Mouse (Mus musculus) C2C12 (cell line): ENCODE results near the gene Fbxo41. TPM values are rescaled to one million over a fixed set of nuclear protein-coding genes. Genes with fewer than 3 reads are reported as not detected.

Source experiments
- H3K27me3 ChIP-seq: one replicate; pipeline ENCODE4 v1.6.1; 2011; ENCODE audit not compliant: control insufficient read depth, insufficient read depth, insufficient read length
- H3K36me3 ChIP-seq: one replicate; pipeline ENCODE4 v1.6.1; 2011; ENCODE audit not compliant: control insufficient read depth, insufficient read depth
- H3K4me3 ChIP-seq: one replicate; pipeline ENCODE4 v1.5.1; 2011; ENCODE audit warnings: mild to moderate bottlenecking, control low read depth; ENCODE audit not compliant: poor library complexity, insufficient read depth, severe bottlenecking
- H3K79me2 ChIP-seq: one replicate; pipeline ENCODE4 v1.6.1; 2011; ENCODE audit not compliant: control insufficient read depth, insufficient read depth
- H3K79me3 ChIP-seq: one replicate; pipeline ENCODE4 v1.6.1; 2011; ENCODE audit warnings: low read depth, control low read depth
- H3ac ChIP-seq: one replicate; pipeline ENCODE3; 2011; ENCODE audit warnings: low read depth; ENCODE audit not compliant: control insufficient read depth, insufficient read length
- CEBPB ChIP-seq: IDR thresholded peaks from one replicate; pipeline ENCODE4 v1.6.1; 2011; ENCODE audit warnings: low read depth, mild to moderate bottlenecking, control low read depth, moderate library complexity
- CTCF ChIP-seq: IDR thresholded peaks from one replicate; pipeline ENCODE4 v1.5.1; 2011; ENCODE audit not compliant: control insufficient read depth, insufficient read depth, insufficient read length
- FOSL1 ChIP-seq: IDR thresholded peaks from one replicate; pipeline ENCODE4 v1.8.0; 2011; ENCODE audit warnings: mild to moderate bottlenecking, low read length; ENCODE audit not compliant: poor library complexity, insufficient read depth, severe bottlenecking
- MAX ChIP-seq: IDR thresholded peaks from one replicate; pipeline ENCODE4 v1.6.1; 2011; ENCODE audit warnings: mild to moderate bottlenecking, control low read depth
- MYOD1 ChIP-seq: IDR thresholded peaks from one replicate; pipeline ENCODE4 v1.6.1; 2011; ENCODE audit warnings: low read depth; ENCODE audit not compliant: control insufficient read depth, insufficient read length
- MYOG ChIP-seq: IDR thresholded peaks from one replicate; pipeline ENCODE4 v1.6.1; 2011; ENCODE audit not compliant: control insufficient read depth, insufficient read length; ENCODE audit errors: extremely low read depth
- USF1 ChIP-seq: IDR thresholded peaks from one replicate; pipeline ENCODE4 v1.6.1; 2011; ENCODE audit warnings: low read depth, mild to moderate bottlenecking, control low read depth, moderate library complexity
- polyA plus RNA-seq: library from polyadenylated mRNA; unstranded; fragments of >200 nt; fragmentation: generic; extraction: Trizol; gene quantifications from one replicate; pipeline ENCODE4 v1.2.1, GENCODE M21; 2012; ENCODE audit warnings: missing spikeins

Gene Fbxo41
- polyA plus RNA-seq, 1 experiment: 0.02 TPM

GRCm38 (mm10) chr6:85478416-85478815 is 24.4 kb downstream of the Fbxo41 start:
- peaks cover 41% of the 10 kb centered on the region for H3K27me3 ChIP-seq
- no peak overlapping the region for H3K4me3 ChIP-seq
- no peaks in the 10 kb centered on the region for H3K79me2 ChIP-seq
- TF ChIP-seq FOSL1 (no peak), CEBPB (no peak), CTCF (no peak), MAX (no peak), MYOG (no peak), MYOD1 (no peak)
- H3ac ChIP-seq: no peak overlapping the region
- H3K79me3 ChIP-seq: no peaks in the 10 kb centered on the region
- no peaks in the 10 kb centered on the region for H3K36me3 ChIP-seq

GRCm38 (mm10) chr6:85477366-85477917 is 25.4 kb downstream of the Fbxo41 start:
- Histone ChIP-seq H3K4me3 (no peak overlapping the region), H3K79me2 (no peaks in the 10 kb centered on the region), H3K36me3 (no peaks in the 10 kb centered on the region), H3K79me3 (no peaks in the 10 kb centered on the region), H3ac (no peak overlapping the region), H3K27me3 (peaks cover 41% of the 10 kb centered on the region)
- TF ChIP-seq USF1: no peak
- no peak for TF ChIP-seq FOSL1
- no peak for TF ChIP-seq CTCF
- no peak for TF ChIP-seq MYOG
- TF ChIP-seq CEBPB: no peak
- no peak for TF ChIP-seq MYOD1
- no peak for TF ChIP-seq MAX

- Histone ChIP-seq H3ac (no peak overlapping the region), H3K36me3 (no peaks in the 10 kb centered on the region), H3K79me3 (no peaks in the 10 kb centered on the region), H3K27me3 (peaks cover 23% of the 10 kb centered on the region), H3K4me3 (no peak overlapping the region), H3K79me2 (no peaks in the 10 kb centered on the region)
- no peak for TF ChIP-seq MYOG
These were observed 27.2 kb downstream of the Fbxo41 start for GRCm38 (mm10) chr6:85475581-85475980.

- Histone ChIP-seq H3K79me3 (no peaks in the 10 kb centered on the region), H3K36me3 (peaks cover 19% of the 10 kb centered on the region), H3K4me3 (no peak overlapping the region), H3K79me2 (no peaks in the 10 kb centered on the region), H3K27me3 (peaks cover 1% of the 10 kb centered on the region), H3ac (no peak overlapping the region)
- TF ChIP-seq CEBPB (no peak), MYOD1 (no peak), MYOG (no peak), CTCF (no peak), FOSL1 (no peak), USF1 (no peak), MAX (no peak)
These were observed 30.3 kb downstream of the Fbxo41 start for GRCm38 (mm10) chr6:85472542-85472941.

- TF ChIP-seq MAX (no peak), MYOG (no peak), CTCF (no peak), USF1 (no peak), MYOD1 (no peak), CEBPB (no peak), FOSL1 (no peak)
- Histone ChIP-seq H3K27me3 (no peaks in the 10 kb centered on the region), H3K79me3 (no peaks in the 10 kb centered on the region), H3K4me3 (no peak overlapping the region), H3K79me2 (no peaks in the 10 kb centered on the region), H3ac (no peak overlapping the region), H3K36me3 (peaks cover 25% of the 10 kb centered on the region)
These were observed 30.8 kb downstream of the Fbxo41 start for GRCm38 (mm10) chr6:85471962-85472361.

- TF ChIP-seq CTCF (no peak), MYOD1 (no peak), FOSL1 (no peak), MYOG (no peak), USF1 (no peak), MAX (no peak), CEBPB (no peak)
These were observed 32.9 kb downstream of the Fbxo41 start for GRCm38 (mm10) chr6:85469660-85470430.

More at GRCm38 (mm10) chr6:85469660-85470430, 32.9 kb downstream of the Fbxo41 start:
- Histone ChIP-seq H3K4me3 (no peak overlapping the region), H3K79me3 (peaks cover 1% of the 10 kb centered on the region), H3ac (no peak overlapping the region), H3K36me3 (peaks cover 46% of the 10 kb centered on the region), H3K27me3 (no peaks in the 10 kb centered on the region), H3K79me2 (no peaks in the 10 kb centered on the region)
